Mouse (Mus musculus): Measurements from ENCODE around the gene Tmem98. TPM values are rescaled to one million over a fixed set of nuclear protein-coding genes. Genes with fewer than 3 reads are reported as not detected.

Tmem98 gene
- polyA plus RNA-seq, 1 experiment, result 10.9 TPM

- H3K4me3 ChIP-seq (ENCODE audit: control insufficient read depth, insufficient read depth, low read length), result no peak overlapping the region
- H3K4me1 ChIP-seq (replicated peaks; ENCODE audit: control insufficient read depth, insufficient read depth, low read length), result no peaks in the 10 kb centered on the region
- H3K36me3 ChIP-seq (ENCODE audit: control insufficient read depth, insufficient read depth, low read length), result no peaks in the 10 kb centered on the region
- TF ChIP-seq POLR2A (IDR thresholded peaks at IDR 0.05; ENCODE audit: control insufficient read depth, extremely low read depth, insufficient read depth, low read length, poor library complexity) (no peak), CTCF (IDR thresholded peaks at IDR 0.05; ENCODE audit: borderline replicate concordance, control insufficient read depth, extremely low read depth, insufficient read depth, low read length, poor library complexity) (no peak)
- 80% methylated on average over 7 of the region's 7 CpGs for WGBS
- H3K27ac ChIP-seq (ENCODE audit: control insufficient read depth, insufficient read depth, low read length), result no peak overlapping the region
- DNase-seq, result no peak
- no peaks in the 10 kb centered on the region for H3K27me3 ChIP-seq (ENCODE audit: control insufficient read depth, insufficient read depth, low read length)
Measured at GRCm38 (mm10) chr11:80845486-80845885, 35.5 kb downstream of the Tmem98 start.

- TF ChIP-seq CTCF (IDR thresholded peaks at IDR 0.05; ENCODE audit: borderline replicate concordance, control insufficient read depth, extremely low read depth, insufficient read depth, low read length, poor library complexity) (no peak), POLR2A (IDR thresholded peaks at IDR 0.05; ENCODE audit: control insufficient read depth, extremely low read depth, insufficient read depth, low read length, poor library complexity) (no peak)
- Histone ChIP-seq H3K4me3 (ENCODE audit: control insufficient read depth, insufficient read depth, low read length) (no peak overlapping the region), H3K27ac (ENCODE audit: control insufficient read depth, insufficient read depth, low read length) (no peak overlapping the region), H3K27me3 (ENCODE audit: control insufficient read depth, insufficient read depth, low read length) (no peaks in the 10 kb centered on the region), H3K4me1 (replicated peaks; ENCODE audit: control insufficient read depth, insufficient read depth, low read length) (no peaks in the 10 kb centered on the region), H3K36me3 (ENCODE audit: control insufficient read depth, insufficient read depth, low read length) (no peaks in the 10 kb centered on the region)
- WGBS, result 50% methylated on average over 3 of the region's 3 CpGs
- DNase-seq, result no peak
Measured at GRCm38 (mm10) chr11:80846115-80846514, 36.1 kb downstream of the Tmem98 start.

- H3K36me3 ChIP-seq (ENCODE audit: control insufficient read depth, insufficient read depth, low read length), result no peaks in the 10 kb centered on the region
- TF ChIP-seq CTCF (IDR thresholded peaks at IDR 0.05; ENCODE audit: borderline replicate concordance, control insufficient read depth, extremely low read depth, insufficient read depth, low read length, poor library complexity) (no peak), POLR2A (IDR thresholded peaks at IDR 0.05; ENCODE audit: control insufficient read depth, extremely low read depth, insufficient read depth, low read length, poor library complexity) (no peak)
- DNase-seq, result no peak
- no peak overlapping the region for H3K27ac ChIP-seq (ENCODE audit: control insufficient read depth, insufficient read depth, low read length)
- H3K27me3 ChIP-seq (ENCODE audit: control insufficient read depth, insufficient read depth, low read length), result no peaks in the 10 kb centered on the region
- no peaks in the 10 kb centered on the region for H3K4me1 ChIP-seq (replicated peaks; ENCODE audit: control insufficient read depth, insufficient read depth, low read length)
- 90% methylated on average over 5 of the region's 5 CpGs for WGBS
- no peak overlapping the region for H3K4me3 ChIP-seq (ENCODE audit: control insufficient read depth, insufficient read depth, low read length)
Measured at GRCm38 (mm10) chr11:80848131-80848530, 38.2 kb downstream of the Tmem98 start.

- 41% methylated on average over 5 of the region's 5 CpGs for WGBS
- Histone ChIP-seq H3K36me3 (ENCODE audit: control insufficient read depth, insufficient read depth, low read length) (no peaks in the 10 kb centered on the region), H3K27me3 (ENCODE audit: control insufficient read depth, insufficient read depth, low read length) (no peaks in the 10 kb centered on the region), H3K4me1 (replicated peaks; ENCODE audit: control insufficient read depth, insufficient read depth, low read length) (no peaks in the 10 kb centered on the region), H3K4me3 (ENCODE audit: control insufficient read depth, insufficient read depth, low read length) (no peak overlapping the region), H3K27ac (ENCODE audit: control insufficient read depth, insufficient read depth, low read length) (no peak overlapping the region)
- TF ChIP-seq CTCF (IDR thresholded peaks at IDR 0.05; ENCODE audit: borderline replicate concordance, control insufficient read depth, extremely low read depth, insufficient read depth, low read length, poor library complexity), result no peak
- TF ChIP-seq POLR2A (IDR thresholded peaks at IDR 0.05; ENCODE audit: control insufficient read depth, extremely low read depth, insufficient read depth, low read length, poor library complexity), result no peak
- no peak for DNase-seq
Measured at GRCm38 (mm10) chr11:80851859-80852258, 41.9 kb downstream of the Tmem98 start.

- Histone ChIP-seq H3K36me3 (ENCODE audit: control insufficient read depth, insufficient read depth, low read length) (no peaks in the 10 kb centered on the region), H3K4me3 (ENCODE audit: control insufficient read depth, insufficient read depth, low read length) (no peak overlapping the region), H3K27me3 (ENCODE audit: control insufficient read depth, insufficient read depth, low read length) (no peaks in the 10 kb centered on the region), H3K4me1 (replicated peaks; ENCODE audit: control insufficient read depth, insufficient read depth, low read length) (no peaks in the 10 kb centered on the region), H3K27ac (ENCODE audit: control insufficient read depth, insufficient read depth, low read length) (no peak overlapping the region)
- 87% methylated on average over 3 of the region's 3 CpGs for WGBS
- no peak for DNase-seq
- TF ChIP-seq POLR2A (IDR thresholded peaks at IDR 0.05; ENCODE audit: control insufficient read depth, extremely low read depth, insufficient read depth, low read length, poor library complexity) (no peak), CTCF (IDR thresholded peaks at IDR 0.05; ENCODE audit: borderline replicate concordance, control insufficient read depth, extremely low read depth, insufficient read depth, low read length, poor library complexity) (no peak)
Measured at GRCm38 (mm10) chr11:80853014-80853413, 43.0 kb downstream of the Tmem98 start.

GRCm38 (mm10) chr11:80854430-80854829, 44.5 kb downstream of the Tmem98 start:
- no peaks in the 10 kb centered on the region for H3K27me3 ChIP-seq (ENCODE audit: control insufficient read depth, insufficient read depth, low read length)
- WGBS, result 90% methylated on average over 11 of the region's 11 CpGs
- H3K27ac ChIP-seq (ENCODE audit: control insufficient read depth, insufficient read depth, low read length), result no peak overlapping the region
- TF ChIP-seq CTCF (IDR thresholded peaks at IDR 0.05; ENCODE audit: borderline replicate concordance, control insufficient read depth, extremely low read depth, insufficient read depth, low read length, poor library complexity) (no peak), POLR2A (IDR thresholded peaks at IDR 0.05; ENCODE audit: control insufficient read depth, extremely low read depth, insufficient read depth, low read length, poor library complexity) (no peak)
- H3K4me1 ChIP-seq (replicated peaks; ENCODE audit: control insufficient read depth, insufficient read depth, low read length), result no peaks in the 10 kb centered on the region
- DNase-seq, result no peak
- no peak overlapping the region for H3K4me3 ChIP-seq (ENCODE audit: control insufficient read depth, insufficient read depth, low read length)
- H3K36me3 ChIP-seq (ENCODE audit: control insufficient read depth, insufficient read depth, low read length), result no peaks in the 10 kb centered on the region

GRCm38 (mm10) chr11:80854908-80855307, 44.9 kb downstream of the Tmem98 start:
- Histone ChIP-seq H3K4me1 (replicated peaks; ENCODE audit: control insufficient read depth, insufficient read depth, low read length) (no peaks in the 10 kb centered on the region), H3K27me3 (ENCODE audit: control insufficient read depth, insufficient read depth, low read length) (no peaks in the 10 kb centered on the region), H3K4me3 (ENCODE audit: control insufficient read depth, insufficient read depth, low read length) (no peak overlapping the region), H3K27ac (ENCODE audit: control insufficient read depth, insufficient read depth, low read length) (no peak overlapping the region), H3K36me3 (ENCODE audit: control insufficient read depth, insufficient read depth, low read length) (no peaks in the 10 kb centered on the region)
- no peak for TF ChIP-seq POLR2A (IDR thresholded peaks at IDR 0.05; ENCODE audit: control insufficient read depth, extremely low read depth, insufficient read depth, low read length, poor library complexity)
- TF ChIP-seq CTCF (IDR thresholded peaks at IDR 0.05; ENCODE audit: borderline replicate concordance, control insufficient read depth, extremely low read depth, insufficient read depth, low read length, poor library complexity), result no peak
- DNase-seq, result no peak
- WGBS, result 79% methylated on average over 7 of the region's 7 CpGs
